Mouse (Mus musculus): ENCODE measurements around the gene Ephb4.

DNA sequence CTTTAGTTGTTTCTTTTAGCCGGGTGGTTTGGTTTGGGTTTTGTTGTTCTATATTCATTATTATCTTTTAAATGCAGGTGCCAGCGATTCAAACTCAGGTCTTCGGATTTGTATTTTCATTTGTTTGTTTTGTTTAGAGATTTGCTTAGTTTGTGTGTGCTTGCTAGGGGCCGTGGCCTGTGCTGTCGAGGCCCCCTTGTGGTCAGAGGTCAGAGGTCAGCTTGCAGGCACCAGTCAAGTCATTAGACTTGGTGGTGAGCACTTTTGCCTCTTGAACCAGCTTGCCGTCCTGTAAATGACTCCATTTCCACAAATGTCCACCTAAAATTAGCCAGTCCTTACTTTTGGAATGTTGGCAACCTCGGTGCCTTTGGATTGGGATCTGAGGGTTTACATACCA is 8.5 kb downstream of the Ephb4 start:
- no peak for TF ChIP-seq POLR2A (IDR thresholded peaks at IDR 0.05; ENCODE audit: extremely low read depth, insufficient read depth, low read length)
- TF ChIP-seq CTCF (IDR thresholded peaks at IDR 0.05; ENCODE audit: extremely low read depth, insufficient read depth, low read length), result no peak

All from cortical plate, adult 2 months (tissue).